Mouse (Mus musculus) limb, embryonic 10.5 days (tissue): ENCODE results near the gene Rnf123. TPM values are rescaled to one million over a fixed set of nuclear protein-coding genes. Genes with fewer than 3 reads are reported as not detected.
A peak's percentile ranks its signal among the peaks of the same experiment; 100 is the strongest.

Experiments
- DNase-seq: peaks from one replicate; pipeline ENCODE4 v3.0.0-alpha.2; 2017; ENCODE audit warnings: low spot score
- H3K27ac ChIP-seq: fragments of 300-500 bp; sonication (generic); 2 replicates; pipeline ENCODE4 v1.5.1; 2016; ENCODE audit warnings: mild to moderate bottlenecking
- H3K27me3 ChIP-seq: fragments of 300-500 bp; sonication (generic); 2 replicates; pipeline ENCODE4 v1.6.1; 2016; ENCODE audit warnings: low read depth, mild to moderate bottlenecking; ENCODE audit not compliant: poor library complexity, severe bottlenecking
- H3K36me3 ChIP-seq: fragments of 300-500 bp; sonication (generic); 2 replicates; pipeline ENCODE4 v1.6.1; 2016; ENCODE audit warnings: mild to moderate bottlenecking, moderate library complexity
- H3K4me1 ChIP-seq: fragments of 300-500 bp; sonication (generic); 2 replicates; pipeline ENCODE4 v1.6.1; 2016
- H3K4me3 ChIP-seq: fragments of 300-500 bp; sonication (generic); 2 replicates; pipeline ENCODE4 v1.5.1; 2016; ENCODE audit warnings: mild to moderate bottlenecking, moderate library complexity
- H3K9me3 ChIP-seq: fragments of 300-500 bp; sonication (generic); replicated peaks from 2 replicates; pipeline ENCODE4 v1.6.1; 2016; ENCODE audit warnings: mild to moderate bottlenecking
- WGBS: fragments of 180-500 bp; shearing (Covaris S2); methylation state at CpG from one replicate; pipeline ENCODE4 v1.1.7; 2016; 5-methylcytosine and 5-hydroxymethylcytosine counted together
- microRNA-seq: library from miRNA; unstranded; fragments of <30 nt; microRNA quantifications from one replicate; pipeline ENCODE4, GENCODE M21; 2017
- polyA plus RNA-seq: library from polyadenylated mRNA; unstranded; fragments of >200 nt; fragmentation: Nextera tagmentation; extraction: Ambion mirVana; gene quantifications from 2 replicates; pipeline ENCODE4 v1.2.1, GENCODE M21; 2016

Gene Rnf123
- polyA plus RNA-seq, 1 experiment from 2014 or later, result 37.5 TPM

DNA sequence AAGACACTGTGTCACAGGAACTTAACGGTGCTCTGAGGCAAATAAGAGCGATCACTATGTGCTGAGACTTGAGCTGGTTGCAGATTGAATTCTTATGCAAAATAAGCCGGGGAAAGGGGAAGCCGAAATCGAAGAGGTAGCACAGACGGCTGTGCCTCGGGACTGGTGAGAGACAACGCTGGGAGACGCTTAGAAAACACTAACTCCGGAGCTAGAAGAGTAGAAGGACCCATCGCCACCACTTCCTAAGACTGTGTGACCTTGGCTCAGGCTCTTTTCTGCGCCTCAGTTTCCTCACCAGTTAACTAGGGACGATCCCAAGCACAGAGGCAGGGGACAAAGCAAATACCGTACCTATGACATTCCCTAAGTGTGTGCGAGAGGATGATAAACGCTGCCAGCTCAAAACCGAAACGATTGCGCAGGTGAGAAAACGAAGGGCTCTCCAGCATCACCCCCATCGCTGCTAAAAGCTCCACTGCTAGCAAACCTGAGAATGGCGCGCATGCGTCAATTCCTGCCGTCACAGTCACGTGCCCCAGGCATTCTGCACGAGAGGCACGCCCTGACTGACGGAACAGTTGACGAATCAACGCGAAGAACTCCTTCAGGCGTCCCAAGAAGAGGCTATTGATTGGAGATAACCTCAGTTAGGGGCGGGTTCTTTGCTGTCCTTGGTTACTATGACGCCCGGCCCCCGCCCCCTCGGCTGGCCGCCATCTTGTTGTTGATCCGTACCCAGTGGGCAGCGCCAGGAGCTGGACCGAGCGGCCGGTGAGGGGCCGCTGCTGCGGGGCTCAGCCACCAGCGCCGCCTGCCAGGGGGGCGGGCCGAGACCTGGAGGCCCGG is 81.0 kb downstream of the Rnf123 start, which contains the start of gene Ip6k1:
Gene Ip6k1 (plus strand): TSS at position 580 of the 849 bp plus-strand sequence.
- Histone ChIP-seq H3K4me3 (peak within 1 kb of the TSS; percentile 99), H3K27me3 (no peaks in the 10 kb centered on the region), H3K9me3 (no peaks in the 10 kb centered on the region), H3K4me1 (peaks cover 24% of the 10 kb centered on the region), H3K36me3 (peaks cover 10% of the 10 kb centered on the region), H3K27ac (peak within 1 kb of the TSS; percentile 97)
- peak; percentile 99 for DNase-seq
- under 1% methylated on average over 51 of the region's 51 CpGs for WGBS

Small RNAs within 50 kb of the gene (microRNA-seq; reads per million reads assigned to microRNA genes)
- gene Gm47303, result not detected
- gene Mir7088, result not detected

Other genes with a start within 250 kb of the Rnf123 start
- gene Rbm6, start 210.1 kb downstream of the Rnf123 start, polyA plus RNA-seq, result 96.4 and 116 TPM in 2 replicates
- gene Mon1a, start 195.2 kb downstream of the Rnf123 start, polyA plus RNA-seq, result 10.9 and 11.6 TPM in 2 replicates
- 0.30 and 1.2 TPM in 2 replicates for gene Mst1r, start 176.5 kb downstream of the Rnf123 start, polyA plus RNA-seq
- not detected in 2 replicates for gene Actl11, start 154.9 kb downstream of the Rnf123 start, polyA plus RNA-seq
- gene Camkv, start 147.7 kb downstream of the Rnf123 start, polyA plus RNA-seq, result 7.5 and 9.9 TPM in 2 replicates
- 43.2 and 45.9 TPM in 2 replicates for gene Traip, start 133.2 kb downstream of the Rnf123 start, polyA plus RNA-seq
- 18.6 and 22.5 TPM in 2 replicates for gene Uba7, start 107.8 kb downstream of the Rnf123 start, polyA plus RNA-seq
- 3.5 and 6.2 TPM in 2 replicates for gene Gm20661, start 100.3 kb downstream of the Rnf123 start, polyA plus RNA-seq
- 180 and 189 TPM in 2 replicates for gene Inka1, start 97.5 kb downstream of the Rnf123 start, polyA plus RNA-seq
- gene Cdhr4, start 90.8 kb downstream of the Rnf123 start, polyA plus RNA-seq, result 6.5 and 11.9 TPM in 2 replicates
- 0.34 and 0.93 TPM in 2 replicates for gene Gm20662, start 87.0 kb downstream of the Rnf123 start, polyA plus RNA-seq
- gene Ip6k1, start 80.8 kb downstream of the Rnf123 start, polyA plus RNA-seq, result 54.1 and 69.8 TPM in 2 replicates
- gene Gmppb, start 34.1 kb downstream of the Rnf123 start, polyA plus RNA-seq, result 25.2 and 26.4 TPM in 2 replicates
- gene Amigo3, start 30.2 kb downstream of the Rnf123 start, polyA plus RNA-seq, result 1.9 and 3.5 TPM in 2 replicates
- gene Mst1, start 2.9 kb downstream of the Rnf123 start, polyA plus RNA-seq, result 0.54 and 0.74 TPM in 2 replicates
- 70.8 and 76.2 TPM in 2 replicates for gene Apeh, start 11.3 kb upstream of the Rnf123 start, polyA plus RNA-seq
- 1.7 TPM in 2 replicates for gene Bsn, start 107.0 kb upstream of the Rnf123 start, polyA plus RNA-seq
- 59.6 and 59.9 TPM in 2 replicates for gene Dag1, start 180.6 kb upstream of the Rnf123 start, polyA plus RNA-seq
- 32.9 and 35.8 TPM in 2 replicates for gene Nicn1, start 207.1 kb upstream of the Rnf123 start, polyA plus RNA-seq
- gene Amt, start 213.5 kb upstream of the Rnf123 start, polyA plus RNA-seq, result 23.1 and 24.8 TPM in 2 replicates
- 246 and 250 TPM in 2 replicates for gene Rhoa, start 222.8 kb upstream of the Rnf123 start, polyA plus RNA-seq
- 9.2 and 11.5 TPM in 2 replicates for gene Tcta, start 222.8 kb upstream of the Rnf123 start, polyA plus RNA-seq